Mouse (Mus musculus) ES-Bruce4 (cell line): ENCODE data around the gene Dync2li1.

ENCODE experiments used
- CTCF ChIP-seq: IDR thresholded peaks from one replicate; pipeline ENCODE4 v1.8.1; 2011; ENCODE audit warnings: low read depth, low read length
- EP300 ChIP-seq: IDR thresholded peaks from 2 replicates; pipeline ENCODE4 v1.6.1; 2011; ENCODE audit warnings: low read depth, low read length; ENCODE audit not compliant: insufficient read depth
- POLR2A ChIP-seq: IDR thresholded peaks from one replicate; pipeline ENCODE4 v1.8.1; 2011; ENCODE audit warnings: low read length; ENCODE audit not compliant: insufficient read depth

GRCm38 (mm10) chr17:84656653-84657421 lies 30.5 kb downstream of the Dync2li1 start:
- TF ChIP-seq EP300 (no peak), POLR2A (no peak), CTCF (no peak)
